Mouse (Mus musculus) myocyte (in vitro differentiated cells): ENCODE data around the gene Creb3.

Experiments used
- CEBPB ChIP-seq: IDR thresholded peaks from 2 replicates; pipeline ENCODE4 v1.6.1; 2011; ENCODE audit warnings: mild to moderate bottlenecking, moderate library complexity; ENCODE audit not compliant: poor library complexity, insufficient read depth, severe bottlenecking
- MAX ChIP-seq: IDR thresholded peaks from one replicate; pipeline ENCODE4 v1.6.1; 2011; ENCODE audit warnings: low read depth, mild to moderate bottlenecking, control low read depth
- MYOD1 ChIP-seq, 3 experiments: IDR thresholded peaks; one replicate each; pipeline ENCODE4 v1.6.1; 2011; ENCODE audit warnings: control low read depth in 2 of 3, low read depth in 2 of 3, mild to moderate bottlenecking in 2 of 3, moderate library complexity in 1 of 3; ENCODE audit not compliant: insufficient read length in 2 of 3, control insufficient read depth in 1 of 3
- POLR2A ChIP-seq: IDR thresholded peaks from one replicate; pipeline ENCODE4 v1.6.1; 2011; ENCODE audit warnings: low read depth, mild to moderate bottlenecking, control low read depth, moderate library complexity; ENCODE audit not compliant: insufficient read length
- POLR2AphosphoS2 ChIP-seq: IDR thresholded peaks from one replicate; pipeline ENCODE4 v1.6.1; 2011; ENCODE audit warnings: low read depth, control low read depth; ENCODE audit not compliant: insufficient read length
- SRF ChIP-seq: IDR thresholded peaks from one replicate; pipeline ENCODE4 v1.6.1; 2011; ENCODE audit warnings: low read depth; ENCODE audit not compliant: control insufficient read depth, insufficient read length
- TCF12 ChIP-seq: IDR thresholded peaks from one replicate; pipeline ENCODE4 v1.6.1; 2011; ENCODE audit warnings: mild to moderate bottlenecking, control low read depth; ENCODE audit not compliant: poor library complexity, insufficient read depth, severe bottlenecking
- USF1 ChIP-seq: IDR thresholded peaks from one replicate; pipeline ENCODE4 v1.6.1; 2011; ENCODE audit warnings: low read depth, mild to moderate bottlenecking, control low read depth, moderate library complexity

- TF ChIP-seq TCF12 (no peak), SRF (no peak), MAX (no peak), POLR2AphosphoS2 (no peak), USF1 (no peak), POLR2A (no peak), MYOD1 (IDR thresholded peaks at IDR 0.05; ENCODE audit: control insufficient read depth in 1 of 3, insufficient read length in 2 of 3, low read depth in 2 of 3) (no peak), CEBPB (no peak)
Measured at GRCm38 (mm10) chr4:43519551-43519950, 42.6 kb upstream of the Creb3 start.
